Mouse (Mus musculus): ENCODE data around the gene Gm44511.
"Not testable (repeated sequence)": the region's sequence is repeated elsewhere in the genome, so short reads cannot be mapped to it uniquely, and the experiment has no call there.

The Gm44511 gene

DNA sequence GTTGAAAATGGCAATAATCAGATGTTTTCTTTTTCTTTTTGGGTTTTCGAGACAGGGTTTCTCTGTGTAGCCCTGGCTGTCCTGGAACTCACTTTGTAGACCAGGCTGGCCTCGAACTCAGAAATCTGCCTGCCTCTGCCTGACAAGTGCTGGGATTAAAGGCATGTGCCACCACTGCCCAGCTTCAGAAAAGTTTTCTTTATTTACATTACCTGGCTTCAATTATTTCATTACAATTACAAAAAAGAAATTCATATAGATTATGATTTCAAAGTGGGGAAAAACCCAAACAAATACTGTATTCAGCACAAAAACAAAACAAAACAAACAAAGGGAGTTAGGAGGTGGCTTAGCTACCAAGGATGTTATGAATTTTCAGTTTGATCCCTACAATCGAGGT is 14.6 kb upstream of the Gm44511 start:
- DNase-seq = not testable (repeated sequence)

DNA sequence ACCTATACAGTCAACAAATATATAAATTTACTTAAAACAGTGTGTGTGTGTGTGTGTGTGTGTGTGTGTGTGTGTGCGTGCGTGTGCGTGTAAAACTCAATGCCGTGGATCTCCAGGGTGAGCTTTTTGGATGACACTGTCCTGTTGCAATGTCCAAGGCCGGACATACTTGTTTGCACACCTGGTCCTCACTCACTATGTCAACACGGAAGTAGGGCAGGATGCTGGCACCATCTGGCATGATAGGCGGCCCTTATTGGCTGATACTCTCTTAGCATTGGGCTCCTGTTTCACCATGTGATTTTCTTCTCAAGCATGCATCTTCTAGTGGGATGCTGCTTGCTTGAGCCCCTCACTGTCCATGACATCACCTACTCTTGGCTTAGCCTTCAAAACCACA is 13.8 kb upstream of the Gm44511 start:
- peak in 1 of 2 experiments; percentile 13 for DNase-seq

DNA sequence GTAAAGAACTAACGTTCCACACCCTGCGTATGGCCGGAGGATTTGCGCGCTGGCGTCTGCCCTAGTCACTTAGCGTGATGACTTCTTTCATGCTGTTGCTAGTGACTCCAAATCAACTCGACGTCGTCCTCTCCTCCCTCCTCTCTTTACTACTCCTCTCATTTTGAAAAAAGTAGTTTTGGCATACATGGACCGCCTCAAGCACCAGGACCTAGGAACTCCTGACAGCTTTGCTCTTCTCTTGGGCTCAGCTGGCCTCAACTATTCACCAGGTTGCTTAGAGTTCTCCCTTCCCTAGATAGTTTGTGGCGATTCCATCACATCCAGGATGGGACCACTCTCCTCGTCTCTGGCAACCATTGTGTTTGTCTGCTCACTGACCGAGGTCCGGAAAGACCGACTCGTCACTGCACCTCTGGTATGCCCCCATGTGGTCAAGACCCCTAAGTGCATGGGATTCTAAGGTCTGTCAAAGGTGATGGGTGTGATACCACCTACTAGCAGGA is 13.2 kb upstream of the Gm44511 start:
- DNase-seq = peak; percentile 85 to 86

DNA sequence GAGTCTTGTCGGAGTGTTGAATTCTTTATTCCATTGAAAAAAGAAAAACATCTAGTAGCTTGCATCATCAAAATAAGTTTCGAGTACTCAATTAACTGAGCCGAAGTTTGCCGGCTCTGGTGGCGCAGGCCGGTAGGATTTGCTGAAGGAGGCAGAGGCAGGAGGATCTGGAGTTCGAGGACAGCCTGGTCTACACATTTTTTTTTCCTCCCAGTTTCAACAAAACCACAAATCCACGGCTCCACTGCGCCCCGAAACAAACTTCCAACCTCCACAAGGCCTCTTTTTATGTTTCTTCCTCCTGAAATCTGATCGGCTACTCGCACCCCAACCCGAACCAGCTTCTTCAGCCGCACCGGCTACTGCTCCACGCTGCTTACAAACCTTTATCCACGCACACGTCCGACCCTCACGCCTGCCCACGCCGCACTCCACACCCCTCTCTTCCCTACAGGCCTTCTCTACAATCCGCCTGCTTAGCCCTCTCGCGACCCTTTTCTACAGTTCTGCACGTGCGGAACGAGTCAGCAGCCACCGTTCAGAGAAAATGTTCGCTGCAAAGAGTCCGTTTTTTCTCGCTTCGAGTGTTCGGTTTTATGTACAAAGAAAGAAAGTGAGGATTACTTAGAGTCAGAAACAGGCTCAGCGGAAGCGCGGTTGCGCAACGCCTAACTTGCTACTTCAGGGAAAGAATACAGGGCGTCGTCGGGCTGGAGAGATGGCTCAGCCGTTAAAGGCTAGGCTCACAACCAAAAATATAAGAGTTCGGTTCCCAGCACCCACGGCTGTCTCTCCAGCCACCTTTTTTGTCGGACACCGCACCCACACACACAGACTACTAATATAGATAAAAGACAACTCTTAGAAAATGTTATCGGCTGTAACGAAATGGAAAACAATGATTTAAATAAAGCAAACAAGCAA is 12.5 kb upstream of the Gm44511 start:
- peak; percentile 77 to 86 for DNase-seq

- peak in 1 of 2 experiments; percentile 17 for DNase-seq
Observed at GRCm38 (mm10) chr6:128837454-128838341, 11.6 kb upstream of the Gm44511 start.

DNA sequence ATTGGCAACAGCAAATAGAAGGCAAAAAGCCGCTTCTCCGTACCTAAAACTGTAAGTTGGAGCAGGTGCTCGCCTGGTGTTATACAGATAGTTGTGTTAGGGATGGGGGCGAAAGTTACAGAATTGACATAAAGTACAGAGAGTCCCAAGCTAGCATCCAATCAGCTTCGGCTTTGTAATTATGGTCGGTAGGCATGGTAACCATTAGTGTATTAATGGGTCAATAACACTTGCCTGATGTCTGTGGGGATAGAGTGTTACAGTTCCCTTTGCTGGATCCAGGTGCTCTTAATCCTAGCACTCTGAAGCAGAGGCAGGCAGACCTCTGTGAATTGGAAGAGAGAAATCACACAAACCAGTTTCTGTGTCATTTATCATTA is 10.8 kb upstream of the Gm44511 start:
- no peak for DNase-seq

DNA sequence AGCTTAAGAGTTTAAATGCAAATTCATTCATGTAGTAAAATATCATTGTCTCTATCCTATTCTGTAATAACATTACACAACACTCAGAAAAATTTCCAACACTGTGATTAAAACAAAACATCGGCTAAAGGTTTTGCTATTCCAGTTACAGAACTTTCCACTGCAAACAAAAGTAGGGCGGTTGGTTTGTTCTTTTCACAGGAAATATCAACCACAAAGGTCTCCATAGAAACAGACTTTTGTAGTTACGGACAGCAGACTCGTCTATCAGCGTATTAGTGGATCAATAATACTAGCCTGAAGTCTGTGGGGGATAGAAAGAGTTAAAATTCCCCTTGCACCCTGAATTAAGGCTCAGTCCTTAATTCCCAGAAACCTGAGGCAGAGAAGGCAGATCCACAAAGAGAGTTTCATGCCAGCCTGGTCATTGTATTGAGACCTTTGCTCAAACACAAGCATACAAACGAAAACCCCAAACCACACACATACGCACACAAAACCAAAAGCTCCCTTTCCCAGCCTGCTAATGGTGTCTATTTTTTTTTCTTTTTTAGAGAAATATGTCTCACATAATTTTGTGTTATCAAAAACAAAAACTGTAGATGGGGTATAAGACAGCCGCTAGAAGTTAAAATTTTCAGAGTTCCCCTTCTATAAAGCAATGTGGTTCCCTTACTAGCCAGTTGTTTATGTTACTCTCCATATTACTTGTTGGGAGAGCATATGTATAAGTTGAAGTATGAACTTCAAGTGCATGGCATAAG is 10.3 kb upstream of the Gm44511 start:
- no peak for DNase-seq

GRCm38 (mm10) chr6:128835571-128835970 is 9.5 kb upstream of the Gm44511 start:
- no peak for DNase-seq

GRCm38 (mm10) chr6:128833046-128833445 is 6.9 kb upstream of the Gm44511 start:
- DNase-seq = no peak

DNA sequence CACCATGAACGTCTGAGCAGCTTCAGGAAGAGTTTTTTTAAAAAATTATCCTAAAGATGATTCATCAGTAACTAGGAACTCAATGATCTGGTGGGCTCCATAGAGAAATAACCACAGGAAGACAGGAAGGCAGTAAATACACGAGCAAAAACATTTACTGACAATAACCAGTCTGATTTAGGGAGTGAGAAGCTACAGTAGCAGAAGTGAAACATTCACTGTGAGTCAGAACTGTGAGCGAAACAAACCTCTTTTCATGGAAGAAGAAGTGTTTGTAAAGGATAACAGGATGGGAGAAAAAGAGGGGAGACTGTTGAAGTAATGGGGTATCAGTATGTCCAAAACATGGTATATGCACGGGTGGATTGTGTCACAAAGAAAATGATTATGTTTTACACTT is 3.7 kb upstream of the Gm44511 start:
- no peak for DNase-seq

DNA sequence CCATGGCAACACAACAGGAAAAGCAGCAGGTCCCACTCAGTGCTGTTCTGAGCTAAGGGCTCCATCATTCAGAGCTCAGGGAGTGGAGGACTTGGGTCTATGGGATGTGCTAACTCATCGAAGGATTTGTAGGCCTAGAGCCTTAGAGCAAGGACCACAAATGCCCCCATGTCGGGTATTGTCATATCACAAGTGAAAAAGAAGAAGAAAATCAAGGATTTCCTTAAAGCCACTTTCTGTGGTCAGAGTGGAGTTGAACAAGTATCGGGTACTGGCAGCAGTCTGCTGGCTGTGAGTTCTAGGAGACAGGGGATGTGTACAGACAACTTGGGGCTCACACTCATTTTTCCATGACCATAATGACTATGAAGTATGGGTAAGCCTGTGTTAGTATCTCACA is 666 bp upstream of the Gm44511 start:
- DNase-seq = no peak

DNA sequence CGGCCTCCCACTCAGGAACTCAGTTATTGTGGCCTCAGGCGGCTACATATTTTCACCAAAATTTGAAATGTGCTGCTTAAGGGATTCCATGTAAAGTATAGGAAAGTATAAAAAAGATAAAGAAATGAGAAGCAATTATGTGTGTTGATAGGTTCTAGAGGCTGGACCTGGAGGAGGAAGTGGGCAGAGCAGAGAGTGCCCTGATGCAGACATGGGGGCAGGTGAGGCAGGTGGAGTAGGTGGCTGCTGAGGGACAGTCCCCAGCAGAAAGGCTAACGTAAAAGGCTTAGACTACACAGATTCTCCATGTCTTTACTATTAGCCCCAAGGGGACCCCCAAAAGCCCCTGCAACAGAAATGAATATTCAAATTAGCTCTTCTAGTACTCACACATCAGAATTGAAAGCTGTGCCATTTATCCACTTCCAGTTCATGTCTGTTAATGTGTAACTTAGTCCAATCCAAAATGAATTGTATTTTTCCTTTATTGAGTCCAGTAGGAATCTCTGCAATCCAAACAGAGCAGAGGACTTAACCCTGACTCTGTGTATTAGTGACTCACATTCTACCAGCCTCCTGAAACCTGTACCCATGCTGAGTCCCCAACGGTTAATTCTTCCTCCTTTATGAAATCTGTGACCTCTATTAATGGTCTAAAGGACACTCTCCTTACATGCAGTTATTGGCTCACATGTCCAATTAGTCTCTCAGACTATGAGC is 7.9 kb downstream of the Gm44511 start:
- DNase-seq = no peak

- no peak for DNase-seq
Observed at GRCm38 (mm10) chr6:128808532-128808931, 17.6 kb downstream of the Gm44511 start.

DNA sequence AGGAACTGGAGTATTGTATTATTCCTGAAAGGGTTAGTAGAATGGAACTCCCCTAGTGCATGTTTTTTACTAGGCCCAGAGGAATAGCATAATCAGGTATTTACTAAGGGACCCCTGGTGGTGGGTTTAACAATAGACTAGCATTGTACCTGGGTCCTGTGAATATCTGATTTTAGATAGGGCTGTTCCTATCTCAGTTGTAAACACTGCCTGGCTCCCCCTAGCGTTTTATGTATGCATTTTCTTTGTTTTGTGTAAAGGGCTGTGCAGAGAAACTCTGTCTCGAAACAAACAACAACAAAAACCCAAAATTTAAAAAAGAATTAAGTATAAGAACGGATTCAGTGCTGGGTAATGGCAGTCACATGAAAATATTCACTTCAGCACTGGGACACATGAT is 19.1 kb downstream of the Gm44511 start:
- no peak for DNase-seq

- DNase-seq = peak; percentile 60 to 62
Observed at GRCm38 (mm10) chr6:128804823-128805640, 21.1 kb downstream of the Gm44511 start.

GRCm38 (mm10) chr6:128802999-128803857 is 22.9 kb downstream of the Gm44511 start:
- DNase-seq = peak; percentile 97 to 98

- DNase-seq = peak in 1 of 2 experiments; percentile 59
Observed at GRCm38 (mm10) chr6:128802557-128802956, 23.6 kb downstream of the Gm44511 start.

DNA sequence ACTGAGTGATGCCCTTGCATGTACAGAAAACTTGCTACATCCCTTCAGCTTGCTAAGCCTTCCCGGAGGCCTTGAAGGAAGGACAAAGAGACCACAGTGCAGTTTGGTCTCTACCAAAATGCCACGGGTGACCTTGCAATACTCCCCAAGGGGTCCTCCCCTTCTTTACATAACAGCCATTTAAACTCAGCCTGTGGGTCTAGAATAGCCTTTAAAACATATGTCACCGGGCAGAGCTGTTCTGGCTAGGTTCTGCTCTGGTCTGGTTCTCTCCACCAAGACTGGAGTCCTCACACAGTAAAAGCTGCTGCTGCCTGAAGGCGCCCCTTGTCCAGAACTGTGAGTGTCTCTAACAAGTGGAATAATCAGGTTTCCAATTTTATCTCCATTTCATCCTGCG is 25.4 kb downstream of the Gm44511 start:
- DNase-seq = not testable (repeated sequence)

DNA sequence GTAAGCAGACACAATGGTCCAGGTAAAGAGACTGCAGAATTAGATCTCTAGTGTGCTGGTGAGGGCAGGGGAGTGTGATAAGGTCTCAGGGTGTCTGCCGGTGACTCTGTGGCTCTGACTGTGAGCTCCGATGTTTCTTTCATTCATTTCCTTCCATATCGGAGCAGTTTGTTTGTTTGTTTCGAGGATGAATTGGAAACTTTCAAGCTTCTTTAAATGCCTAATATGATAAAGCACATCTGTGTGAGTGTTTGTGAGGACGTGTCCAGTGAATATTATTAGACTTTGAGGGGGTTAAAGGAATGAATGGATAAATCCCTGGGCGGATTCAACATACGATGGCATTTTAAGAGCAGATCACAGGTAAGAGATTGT is 26.2 kb downstream of the Gm44511 start:
- no peak for DNase-seq
